Mouse (Mus musculus): Measurements from ENCODE around the gene Vstm4. TPM values are rescaled to one million over a fixed set of nuclear protein-coding genes. Genes with fewer than 3 reads are reported as not detected.

Gene Vstm4
- polyA plus RNA-seq, 1 experiment from 2014 or later = 28.3 TPM

- Histone ChIP-seq H3K27ac (ENCODE audit: low read length) (peak overlapping the region; percentile 49), H3K4me3 (ENCODE audit: low read length) (no peak overlapping the region), H3K36me3 (ENCODE audit: control insufficient read depth, insufficient read depth, low read length) (no peaks in the 10 kb centered on the region), H3K4me2 (ENCODE audit: low read depth, low read length) (no peak overlapping the region), H3K9me3 (ENCODE audit: control insufficient read depth, low read length) (no peaks in the 10 kb centered on the region), H3K9ac (ENCODE audit: low read depth, low read length) (no peak overlapping the region), H3K27me3 (replicated peaks; ENCODE audit: control insufficient read depth, insufficient read depth, low read length) (no peaks in the 10 kb centered on the region; the same call in 1 of the 2 replicates), H3K4me1 (ENCODE audit: control insufficient read depth, insufficient read depth, low read length) (peaks cover 11% of the 10 kb centered on the region)
- WGBS = 48% methylated on average over 20 of the region's 20 CpGs
- ATAC-seq = peak; percentile 88
Measured at GRCm38 (mm10) chr14:32950312-32951301, 94.1 kb downstream of the Vstm4 start.

GRCm38 (mm10) chr14:32956486-32956885 lies 99.9 kb downstream of the Vstm4 start:
- Histone ChIP-seq H3K9me3 (ENCODE audit: control insufficient read depth, low read length) (no peaks in the 10 kb centered on the region), H3K4me2 (ENCODE audit: low read depth, low read length) (no peak overlapping the region), H3K9ac (ENCODE audit: low read depth, low read length) (no peak overlapping the region), H3K27ac (ENCODE audit: low read length) (no peak overlapping the region), H3K4me3 (ENCODE audit: low read length) (no peak overlapping the region), H3K27me3 (replicated peaks; ENCODE audit: control insufficient read depth, insufficient read depth, low read length) (no peaks in the 10 kb centered on the region), H3K36me3 (ENCODE audit: control insufficient read depth, insufficient read depth, low read length) (no peaks in the 10 kb centered on the region), H3K4me1 (ENCODE audit: control insufficient read depth, insufficient read depth, low read length) (peaks cover 12% of the 10 kb centered on the region)
- peak; percentile 58 for ATAC-seq
- WGBS = 55% methylated on average over 8 of the region's 8 CpGs

GRCm38 (mm10) chr14:32958671-32959070 lies 102.1 kb downstream of the Vstm4 start:
- 36% methylated on average over 8 of the region's 8 CpGs for WGBS
- no peak overlapping the region for H3K4me3 ChIP-seq (ENCODE audit: low read length)
- no peaks in the 10 kb centered on the region for H3K36me3 ChIP-seq (ENCODE audit: control insufficient read depth, insufficient read depth, low read length)
- H3K4me1 ChIP-seq (ENCODE audit: control insufficient read depth, insufficient read depth, low read length) = peaks cover 12% of the 10 kb centered on the region
- H3K27me3 ChIP-seq (replicated peaks; ENCODE audit: control insufficient read depth, insufficient read depth, low read length) = no peaks in the 10 kb centered on the region
- H3K9me3 ChIP-seq (ENCODE audit: control insufficient read depth, low read length) = no peaks in the 10 kb centered on the region
- no peak overlapping the region for H3K4me2 ChIP-seq (ENCODE audit: low read depth, low read length)
- no peak for ATAC-seq
- no peak overlapping the region for H3K9ac ChIP-seq (ENCODE audit: low read depth, low read length)
- H3K27ac ChIP-seq (ENCODE audit: low read length) = no peak overlapping the region

GRCm38 (mm10) chr14:32960481-32960880 lies 103.9 kb downstream of the Vstm4 start:
- Histone ChIP-seq H3K9ac (ENCODE audit: low read depth, low read length) (no peak overlapping the region), H3K36me3 (ENCODE audit: control insufficient read depth, insufficient read depth, low read length) (no peaks in the 10 kb centered on the region), H3K4me1 (ENCODE audit: control insufficient read depth, insufficient read depth, low read length) (peaks cover 12% of the 10 kb centered on the region), H3K4me2 (ENCODE audit: low read depth, low read length) (no peak overlapping the region), H3K4me3 (ENCODE audit: low read length) (no peak overlapping the region), H3K27ac (ENCODE audit: low read length) (no peak overlapping the region), H3K9me3 (ENCODE audit: control insufficient read depth, low read length) (no peaks in the 10 kb centered on the region), H3K27me3 (replicated peaks; ENCODE audit: control insufficient read depth, insufficient read depth, low read length) (no peaks in the 10 kb centered on the region)
- ATAC-seq = no peak
- WGBS = 45% methylated on average over 5 of the region's 5 CpGs

GRCm38 (mm10) chr14:32964742-32965141 lies 108.2 kb downstream of the Vstm4 start:
- Histone ChIP-seq H3K4me1 (ENCODE audit: control insufficient read depth, insufficient read depth, low read length) (no peaks in the 10 kb centered on the region), H3K4me3 (ENCODE audit: low read length) (no peak overlapping the region), H3K27me3 (replicated peaks; ENCODE audit: control insufficient read depth, insufficient read depth, low read length) (no peaks in the 10 kb centered on the region), H3K36me3 (ENCODE audit: control insufficient read depth, insufficient read depth, low read length) (no peaks in the 10 kb centered on the region), H3K27ac (ENCODE audit: low read length) (no peak overlapping the region), H3K9me3 (ENCODE audit: control insufficient read depth, low read length) (no peaks in the 10 kb centered on the region), H3K9ac (ENCODE audit: low read depth, low read length) (no peak overlapping the region), H3K4me2 (ENCODE audit: low read depth, low read length) (no peak overlapping the region)
- ATAC-seq = no peak
- WGBS = 78% methylated on average over 10 of the region's 10 CpGs

DNA sequence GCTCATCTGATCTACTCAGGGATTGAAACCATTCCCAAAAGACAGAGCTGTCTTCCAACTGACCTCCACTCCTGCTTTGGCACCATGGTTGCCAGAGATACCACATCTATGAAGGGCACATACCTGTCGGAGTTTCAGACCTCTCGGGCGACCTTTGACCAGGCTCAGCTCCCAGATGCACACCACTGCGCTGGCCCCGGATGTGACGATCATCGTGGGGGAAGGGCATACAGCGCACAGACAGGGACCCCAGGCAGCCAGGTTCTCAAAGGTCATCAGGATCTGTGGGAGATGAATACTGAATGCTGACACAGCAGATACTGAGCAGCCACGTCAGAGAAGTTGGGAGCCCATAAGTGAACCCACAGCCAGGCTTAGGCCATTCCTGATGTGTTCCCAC lies 114.1 kb downstream of the Vstm4 start:
- 68% methylated on average over 9 of the region's 9 CpGs for WGBS
- Histone ChIP-seq H3K36me3 (ENCODE audit: control insufficient read depth, insufficient read depth, low read length) (no peaks in the 10 kb centered on the region), H3K4me1 (ENCODE audit: control insufficient read depth, insufficient read depth, low read length) (no peaks in the 10 kb centered on the region), H3K27ac (ENCODE audit: low read length) (no peak overlapping the region), H3K4me3 (ENCODE audit: low read length) (no peak overlapping the region), H3K27me3 (replicated peaks; ENCODE audit: control insufficient read depth, insufficient read depth, low read length) (no peaks in the 10 kb centered on the region), H3K9ac (ENCODE audit: low read depth, low read length) (no peak overlapping the region), H3K4me2 (ENCODE audit: low read depth, low read length) (no peak overlapping the region), H3K9me3 (ENCODE audit: control insufficient read depth, low read length) (no peaks in the 10 kb centered on the region)
- ATAC-seq = no peak

DNA sequence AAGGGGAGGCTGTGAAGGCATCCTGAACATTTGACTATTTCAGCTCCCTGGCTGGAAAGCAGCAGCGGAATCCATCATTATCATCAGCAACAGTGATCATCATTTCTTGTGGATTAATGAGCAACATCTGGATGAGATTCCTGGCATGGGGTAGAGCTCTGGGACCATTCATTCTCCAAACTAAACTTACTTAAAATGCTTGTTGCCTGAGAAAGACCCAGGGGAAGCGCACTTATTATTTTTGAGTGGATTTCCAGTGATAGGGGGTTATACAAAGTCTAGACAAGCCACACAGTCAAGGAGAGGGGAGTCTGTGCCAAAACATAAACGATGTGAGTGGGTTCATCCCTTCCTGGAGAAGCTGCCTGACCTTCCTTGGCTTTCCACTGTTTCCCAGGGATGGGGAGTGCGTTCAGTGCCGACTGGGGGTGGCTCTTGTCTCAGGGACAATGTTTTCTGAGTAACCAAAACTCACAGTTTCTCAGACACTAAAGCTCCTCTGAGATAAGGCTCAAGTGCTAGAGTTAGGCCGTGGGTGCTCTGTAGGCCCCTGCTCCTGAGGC lies 127.7 kb downstream of the Vstm4 start:
- Histone ChIP-seq H3K4me1 (ENCODE audit: control insufficient read depth, insufficient read depth, low read length) (peaks cover 4% of the 10 kb centered on the region; the same call in 1 of the 2 replicates), H3K27ac (ENCODE audit: low read length) (no peak overlapping the region), H3K36me3 (ENCODE audit: control insufficient read depth, insufficient read depth, low read length) (no peaks in the 10 kb centered on the region), H3K9me3 (ENCODE audit: control insufficient read depth, low read length) (no peaks in the 10 kb centered on the region), H3K27me3 (replicated peaks; ENCODE audit: control insufficient read depth, insufficient read depth, low read length) (no peaks in the 10 kb centered on the region), H3K4me2 (ENCODE audit: low read depth, low read length) (no peak overlapping the region), H3K9ac (ENCODE audit: low read depth, low read length) (no peak overlapping the region), H3K4me3 (ENCODE audit: low read length) (no peak overlapping the region)
- 56% methylated on average over 6 of the region's 6 CpGs for WGBS
- peak; percentile 61 for ATAC-seq

- Histone ChIP-seq H3K4me1 (ENCODE audit: control insufficient read depth, insufficient read depth, low read length) (peaks cover 4% of the 10 kb centered on the region; the same call in 1 of the 2 replicates), H3K27me3 (replicated peaks; ENCODE audit: control insufficient read depth, insufficient read depth, low read length) (no peaks in the 10 kb centered on the region), H3K9ac (ENCODE audit: low read depth, low read length) (no peak overlapping the region), H3K9me3 (ENCODE audit: control insufficient read depth, low read length) (no peaks in the 10 kb centered on the region), H3K4me2 (ENCODE audit: low read depth, low read length) (no peak overlapping the region), H3K4me3 (ENCODE audit: low read length) (no peak overlapping the region), H3K27ac (ENCODE audit: low read length) (no peak overlapping the region), H3K36me3 (ENCODE audit: control insufficient read depth, insufficient read depth, low read length) (no peaks in the 10 kb centered on the region)
- WGBS = 24% methylated on average over 4 of the region's 4 CpGs
- peak; percentile 73 for ATAC-seq
Measured at GRCm38 (mm10) chr14:32986659-32987058, 130.1 kb downstream of the Vstm4 start.

All from intestine, embryonic 16.5 days (tissue).